Mouse (Mus musculus): ENCODE measurements around the gene Prkag2. TPM values are rescaled to one million over a fixed set of nuclear protein-coding genes. Genes with fewer than 3 reads are reported as not detected.

Prkag2 gene
- polyA plus RNA-seq, 2 experiments: 3.1 to 4.0 TPM

DNA sequence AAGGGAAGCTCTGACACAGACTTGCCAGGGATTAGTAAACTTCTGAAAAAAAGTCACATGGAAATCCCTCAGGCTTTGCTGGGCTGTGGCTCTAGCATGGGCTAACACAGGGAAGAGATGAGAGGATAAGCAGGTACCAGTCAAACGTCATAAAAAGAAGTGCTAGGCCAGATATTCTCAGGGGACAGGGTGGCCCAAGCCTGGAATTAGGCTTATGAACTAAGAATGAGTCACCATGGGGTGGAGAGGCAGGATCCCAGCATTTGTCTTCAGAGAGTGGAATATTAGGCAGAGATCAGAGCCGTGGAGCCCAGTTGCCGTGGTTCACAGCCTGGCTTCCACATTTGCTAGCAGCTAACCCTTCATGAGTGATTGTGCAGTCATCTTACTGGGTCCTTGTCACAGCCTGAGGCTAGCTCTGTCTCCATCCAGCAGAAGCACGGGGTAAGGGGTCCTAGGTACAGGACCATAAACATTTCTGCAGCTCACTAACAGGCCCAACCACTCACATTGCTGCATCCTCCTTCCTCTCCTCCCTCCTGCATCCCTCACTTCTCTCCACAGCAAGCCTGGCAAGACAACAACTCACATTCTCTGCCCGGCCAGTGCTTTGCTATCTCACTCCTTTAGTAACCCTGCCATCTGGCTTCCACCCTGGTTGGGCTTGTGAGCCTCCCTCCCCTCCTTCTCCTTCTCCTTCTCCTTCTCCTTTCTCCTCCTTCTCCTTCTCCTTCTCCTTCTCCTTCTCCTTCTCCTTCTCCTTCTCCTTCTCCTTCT is 162.2 kb downstream of the Prkag2 start:
- TF ChIP-seq EP300 (IDR thresholded peaks at IDR 0.05; ENCODE audit: low read depth): no peak
- TF ChIP-seq CTCF (IDR thresholded peaks at IDR 0.05; ENCODE audit: low read depth): no peak
- ATAC-seq (ENCODE audit: insufficient read depth): no peak

DNA sequence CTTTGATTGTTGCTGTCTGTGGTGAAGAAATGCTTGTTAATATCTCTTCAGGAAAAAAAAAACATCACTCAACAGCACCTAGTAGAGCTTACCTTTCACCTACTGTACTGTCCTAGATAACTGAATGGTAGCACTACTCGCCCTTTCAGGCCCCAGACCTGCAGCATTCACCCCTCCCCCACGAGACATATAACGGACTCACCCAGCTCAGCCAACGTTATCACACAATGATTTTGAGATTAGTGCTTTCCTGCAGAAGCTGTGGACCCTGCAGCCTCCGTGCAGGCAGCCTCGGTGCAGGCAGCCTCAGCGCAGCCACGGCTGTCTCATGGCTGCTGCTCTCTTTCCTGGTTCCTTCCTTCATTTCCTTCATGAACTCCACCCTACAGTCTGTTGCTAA is 164.0 kb downstream of the Prkag2 start:
- H3K27ac ChIP-seq: no peak overlapping the region
- H3K36me3 ChIP-seq (replicated peaks; ENCODE audit: control insufficient read depth, insufficient read depth, low read depth): no peaks in the 10 kb centered on the region
- H3K27me3 ChIP-seq (ENCODE audit: control insufficient read depth, insufficient read depth, low read length): no peaks in the 10 kb centered on the region; the same call in 1 of the 2 replicates
- no peak for TF ChIP-seq EP300 (IDR thresholded peaks at IDR 0.05; ENCODE audit: low read depth)
- TF ChIP-seq CTCF (IDR thresholded peaks at IDR 0.05; ENCODE audit: low read depth): no peak
- ATAC-seq (ENCODE audit: insufficient read depth) (no peak), DNase-seq (ENCODE audit: low read depth in 3 of 3, low spot score in 3 of 3) (no peak)
- H3K4me3 ChIP-seq (ENCODE audit: insufficient read depth in 1 of 2, low read depth in 2 of 2, low read length in 2 of 2): no peak overlapping the region
- no peak overlapping the region for H3K9ac ChIP-seq (replicated peaks)
- H3K4me2 ChIP-seq (ENCODE audit: low read depth): no peak overlapping the region
- WGBS (ENCODE audit: insufficient replicate concordance): 15% methylated on average over 8 of the region's 8 CpGs
- no peaks in the 10 kb centered on the region for H3K9me3 ChIP-seq (ENCODE audit: control insufficient read depth, low read length)
- peaks cover 4 to 9% of the 10 kb centered on the region in 2 experiments; a peak in 3 of 4 replicates for H3K4me1 ChIP-seq (replicated peaks; ENCODE audit: control insufficient read depth in 2 of 2, insufficient read depth in 2 of 2, low read length in 1 of 2)

More for the DNA sequence above, 162.2 kb downstream of the Prkag2 start:
- DNase-seq (ENCODE audit: low read depth in 3 of 3, low spot score in 3 of 3): no peak
- Histone ChIP-seq H3K36me3 (replicated peaks; ENCODE audit: control insufficient read depth, insufficient read depth, low read depth) (no peaks in the 10 kb centered on the region), H3K9me3 (ENCODE audit: control insufficient read depth, low read length) (no peaks in the 10 kb centered on the region), H3K27me3 (ENCODE audit: control insufficient read depth, insufficient read depth, low read length) (no peaks in the 10 kb centered on the region; the same call in 1 of the 2 replicates), H3K4me1 (replicated peaks; ENCODE audit: control insufficient read depth in 2 of 2, insufficient read depth in 2 of 2, low read length in 1 of 2) (peaks cover 4 to 9% of the 10 kb centered on the region in 2 experiments; a peak in 3 of 4 replicates), H3K4me2 (ENCODE audit: low read depth) (no peak overlapping the region), H3K27ac (no peak overlapping the region), H3K4me3 (ENCODE audit: insufficient read depth in 1 of 2, low read depth in 2 of 2, low read length in 2 of 2) (no peak overlapping the region), H3K9ac (replicated peaks) (no peak overlapping the region)
- 53% methylated on average over 5 of the region's 5 CpGs for WGBS (ENCODE audit: insufficient replicate concordance)

DNA sequence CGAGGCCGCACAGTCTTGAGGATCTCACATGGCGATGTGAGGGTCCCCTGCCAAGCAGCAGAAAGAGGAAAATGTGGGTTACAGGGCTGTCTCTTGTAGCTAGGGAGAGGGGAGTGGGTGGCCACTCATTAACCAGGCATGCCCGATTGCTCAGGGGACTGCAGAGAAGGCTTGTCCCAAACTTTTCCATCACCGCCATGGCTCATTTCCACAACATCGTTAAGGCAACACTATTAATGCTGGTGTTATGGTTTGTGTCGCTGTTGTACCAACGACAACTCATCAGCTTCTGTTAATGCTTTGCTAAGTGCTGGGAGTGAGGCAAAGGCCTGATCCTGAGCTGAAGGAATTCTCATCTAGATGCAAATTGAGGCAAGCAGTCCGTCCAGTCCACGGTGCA is 165.0 kb downstream of the Prkag2 start:
- TF ChIP-seq EP300 (IDR thresholded peaks at IDR 0.05; ENCODE audit: low read depth) (no peak), CTCF (IDR thresholded peaks at IDR 0.05; ENCODE audit: low read depth) (no peak)
- Histone ChIP-seq H3K36me3 (replicated peaks; ENCODE audit: control insufficient read depth, insufficient read depth, low read depth) (no peaks in the 10 kb centered on the region), H3K27ac (no peak overlapping the region), H3K4me1 (replicated peaks; ENCODE audit: control insufficient read depth in 2 of 2, insufficient read depth in 2 of 2, low read length in 1 of 2) (peaks cover 4 to 9% of the 10 kb centered on the region in 2 experiments; a peak in 3 of 4 replicates), H3K9me3 (ENCODE audit: control insufficient read depth, low read length) (no peaks in the 10 kb centered on the region), H3K27me3 (ENCODE audit: control insufficient read depth, insufficient read depth, low read length) (no peaks in the 10 kb centered on the region), H3K4me3 (ENCODE audit: insufficient read depth in 1 of 2, low read depth in 2 of 2, low read length in 2 of 2) (no peak overlapping the region), H3K4me2 (ENCODE audit: low read depth) (no peak overlapping the region), H3K9ac (replicated peaks) (no peak overlapping the region)
- WGBS (ENCODE audit: insufficient replicate concordance): 79% methylated on average over 10 of the region's 10 CpGs
- DNase-seq (ENCODE audit: low read depth in 3 of 3, low spot score in 3 of 3): no peak
- no peak for ATAC-seq (ENCODE audit: insufficient read depth)

DNA sequence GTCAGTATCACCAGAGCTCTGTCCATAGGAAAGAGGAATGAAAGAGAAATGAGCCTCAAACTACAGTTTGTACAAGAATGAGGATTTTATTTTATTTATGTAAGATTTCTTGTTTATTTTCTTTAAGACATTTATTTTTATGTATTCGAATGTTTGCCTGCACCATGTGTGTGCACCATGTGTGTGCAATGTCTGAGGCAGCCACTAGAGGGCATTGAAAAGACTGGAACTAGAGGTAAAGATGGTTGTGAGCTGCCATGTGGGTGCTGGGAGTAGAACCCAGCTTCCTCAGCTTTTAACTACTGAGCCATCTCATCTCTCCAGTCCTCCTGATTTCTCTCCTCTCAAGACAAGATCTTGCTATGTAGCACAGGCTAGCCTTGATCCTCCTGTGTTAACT is 166.7 kb downstream of the Prkag2 start:
- WGBS (ENCODE audit: insufficient replicate concordance): 76% methylated on average over 1 of the region's 1 CpGs
- no peak overlapping the region for H3K9ac ChIP-seq (replicated peaks)
- no peaks in the 10 kb centered on the region for H3K27me3 ChIP-seq (ENCODE audit: control insufficient read depth, insufficient read depth, low read length)
- TF ChIP-seq CTCF (IDR thresholded peaks at IDR 0.05; ENCODE audit: low read depth): peak; percentile 47
- no peak for TF ChIP-seq EP300 (IDR thresholded peaks at IDR 0.05; ENCODE audit: low read depth)
- no peaks in the 10 kb centered on the region for H3K36me3 ChIP-seq (replicated peaks; ENCODE audit: control insufficient read depth, insufficient read depth, low read depth)
- H3K4me2 ChIP-seq (ENCODE audit: low read depth): no peak overlapping the region
- no peak overlapping the region for H3K4me3 ChIP-seq (ENCODE audit: insufficient read depth in 1 of 2, low read depth in 2 of 2, low read length in 2 of 2)
- peaks cover 4 to 19% of the 10 kb centered on the region in 2 experiments; a peak in 3 of 4 replicates for H3K4me1 ChIP-seq (replicated peaks; ENCODE audit: control insufficient read depth in 2 of 2, insufficient read depth in 2 of 2, low read length in 1 of 2)
- ATAC-seq (ENCODE audit: insufficient read depth) (no peak), DNase-seq (ENCODE audit: low read depth in 3 of 3, low spot score in 3 of 3) (no peak)
- no peak overlapping the region for H3K27ac ChIP-seq
- no peaks in the 10 kb centered on the region for H3K9me3 ChIP-seq (ENCODE audit: control insufficient read depth, low read length)

DNA sequence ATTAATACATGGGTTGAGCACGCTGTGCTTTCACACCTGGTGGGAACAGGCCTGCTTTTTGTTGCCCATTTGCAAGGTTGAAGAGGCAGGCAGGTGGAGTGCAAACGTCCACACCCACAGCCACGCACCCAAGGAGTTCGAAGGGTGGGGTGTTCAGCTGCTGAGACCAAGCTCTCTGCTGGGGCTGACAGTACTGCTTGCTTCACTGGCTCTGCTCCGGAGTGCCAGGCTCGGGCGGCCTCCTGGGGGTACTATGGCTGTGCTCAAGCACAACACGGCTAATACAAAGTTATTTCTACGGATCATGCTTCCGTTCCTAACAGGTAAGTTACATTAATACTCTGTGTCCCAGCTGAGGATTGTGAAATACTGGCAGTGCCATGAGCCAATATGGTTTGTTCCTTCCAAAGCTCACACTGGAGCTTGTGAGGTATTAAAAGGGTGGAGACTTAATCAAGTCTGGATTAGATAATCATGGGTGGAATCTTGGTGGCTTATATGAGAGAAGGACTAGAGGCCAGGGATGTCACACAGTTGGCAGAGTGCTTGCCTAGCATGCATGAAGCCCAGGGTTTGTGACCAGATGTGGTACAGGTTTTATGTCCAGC is 168.8 kb downstream of the Prkag2 start:
- no peaks in the 10 kb centered on the region for H3K27me3 ChIP-seq (ENCODE audit: control insufficient read depth, insufficient read depth, low read length)
- no peak overlapping the region for H3K4me3 ChIP-seq (ENCODE audit: insufficient read depth in 1 of 2, low read depth in 2 of 2, low read length in 2 of 2)
- no peak for DNase-seq (ENCODE audit: low read depth in 3 of 3, low spot score in 3 of 3)
- TF ChIP-seq EP300 (IDR thresholded peaks at IDR 0.05; ENCODE audit: low read depth): no peak
- TF ChIP-seq CTCF (IDR thresholded peaks at IDR 0.05; ENCODE audit: low read depth): no peak
- no peaks in the 10 kb centered on the region for H3K9me3 ChIP-seq (ENCODE audit: control insufficient read depth, low read length)
- H3K9ac ChIP-seq (replicated peaks): no peak overlapping the region
- 69% methylated on average over 10 of the region's 10 CpGs for WGBS (ENCODE audit: insufficient replicate concordance)
- no peak overlapping the region for H3K27ac ChIP-seq
- peaks cover 18 to 35% of the 10 kb centered on the region in 2 experiments for H3K4me1 ChIP-seq (replicated peaks; ENCODE audit: control insufficient read depth in 2 of 2, insufficient read depth in 2 of 2, low read length in 1 of 2)
- H3K36me3 ChIP-seq (replicated peaks; ENCODE audit: control insufficient read depth, insufficient read depth, low read depth): no peaks in the 10 kb centered on the region
- no peak for ATAC-seq (ENCODE audit: insufficient read depth)
- no peak overlapping the region for H3K4me2 ChIP-seq (ENCODE audit: low read depth)
